Mouse (Mus musculus): ENCODE measurements at regions not wholly inside any gene's neighbourhood (a gene's known extent, or its start where the extent isn't known, plus 50 kb on each side); places are given as distances from the start of the nearest gene placed in this dataset.

DNA sequence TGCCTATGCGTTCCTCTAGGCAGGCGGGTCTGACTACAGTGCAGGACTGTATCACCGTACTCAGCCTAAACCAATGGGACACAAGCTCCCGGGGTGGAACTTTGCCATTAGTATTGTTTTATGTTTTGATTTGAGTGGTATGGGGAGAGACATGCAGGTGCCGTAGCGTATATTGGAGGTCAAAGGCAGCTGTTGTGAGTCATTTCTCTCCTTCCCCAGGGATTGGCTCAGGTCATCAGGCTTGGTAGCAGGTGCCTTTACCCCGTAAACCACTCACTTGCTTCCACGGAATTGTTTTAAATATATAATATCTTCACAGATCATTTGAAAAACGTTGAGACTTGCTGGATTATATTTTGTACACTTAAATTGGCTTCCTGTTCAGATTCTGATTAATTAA is 58.1 kb upstream of the Dnajc19 start:
- Histone ChIP-seq H3K36me3 (no peaks in the 10 kb centered on the region), H3K9ac (replicated peaks) (no peak overlapping the region), H3K4me2 (no peak overlapping the region), H3K27me3 (replicated peaks) (no peaks in the 10 kb centered on the region), H3K27ac (replicated peaks) (no peak overlapping the region), H3K4me3 (replicated peaks) (no peak overlapping the region), H3K4me1 (no peaks in the 10 kb centered on the region), H3K9me3 (replicated peaks) (no peaks in the 10 kb centered on the region)
- no peak for ATAC-seq (ENCODE audit: low FRiP score)
- 72% methylated on average over 9 of the region's 9 CpGs for WGBS

- H3K4me2 ChIP-seq = no peak overlapping the region
- WGBS = 86% methylated on average over 7 of the region's 7 CpGs
- H3K9me3 ChIP-seq (replicated peaks) = no peaks in the 10 kb centered on the region
- H3K4me1 ChIP-seq = no peaks in the 10 kb centered on the region
- no peak for ATAC-seq (ENCODE audit: low FRiP score)
- H3K4me3 ChIP-seq (replicated peaks) = no peak overlapping the region
- no peaks in the 10 kb centered on the region for H3K27me3 ChIP-seq (replicated peaks)
- H3K27ac ChIP-seq (replicated peaks) = no peak overlapping the region
- H3K36me3 ChIP-seq = no peaks in the 10 kb centered on the region
- H3K9ac ChIP-seq (replicated peaks) = no peak overlapping the region
Measured at GRCm38 (mm10) chr3:34137984-34138383, 56.9 kb upstream of the Dnajc19 start.

- Histone ChIP-seq H3K27me3 (replicated peaks) (no peaks in the 10 kb centered on the region), H3K4me1 (no peaks in the 10 kb centered on the region), H3K9ac (replicated peaks) (no peak overlapping the region), H3K36me3 (no peaks in the 10 kb centered on the region), H3K4me2 (no peak overlapping the region), H3K4me3 (replicated peaks) (no peak overlapping the region), H3K27ac (replicated peaks) (no peak overlapping the region), H3K9me3 (replicated peaks) (no peaks in the 10 kb centered on the region)
- WGBS = 85% methylated on average over 2 of the region's 2 CpGs
- ATAC-seq (ENCODE audit: low FRiP score) = no peak
Measured at GRCm38 (mm10) chr3:34136385-34136784, 55.3 kb upstream of the Dnajc19 start.

All from neural tube, embryonic 15.5 days (tissue).